Mouse (Mus musculus): ENCODE data around the gene Gm9817. TPM values are rescaled to one million over a fixed set of nuclear protein-coding genes. Genes with fewer than 3 reads are reported as not detected.

The Gm9817 gene
- total RNA-seq, 1 experiment: 8.5 TPM

DNA sequence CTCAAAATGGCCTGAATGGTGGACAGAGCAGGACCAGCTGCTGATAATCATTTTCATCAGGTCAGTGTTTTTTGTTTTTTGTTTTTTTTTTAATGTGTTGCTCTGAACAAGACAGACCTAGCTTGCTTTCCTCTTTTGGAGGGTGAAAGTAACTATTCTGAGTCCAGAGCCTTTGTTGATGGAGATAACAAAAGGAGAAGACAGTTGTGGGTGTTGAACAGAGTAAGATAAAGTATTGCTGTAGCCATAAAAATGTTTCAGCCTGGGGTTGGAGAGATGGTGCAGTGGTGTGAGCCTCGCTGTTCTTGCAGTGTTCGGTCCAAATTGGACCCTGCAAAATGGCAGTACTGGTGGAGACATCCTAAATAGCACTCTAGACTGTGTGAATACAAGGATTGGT, 2.8 kb upstream of the Gm9817 start:
- no peak for DNase-seq (ENCODE audit: low read depth, low spot score)
- Histone ChIP-seq H3K4me3 (ENCODE audit: insufficient read depth in 1 of 2, low read depth in 1 of 2, low read length in 2 of 2, poor library complexity in 1 of 2, severe bottlenecking in 1 of 2) (no peak overlapping the region), H3K4me1 (ENCODE audit: control insufficient read depth in 2 of 2, insufficient read depth in 2 of 2, low read length in 2 of 2, poor library complexity in 1 of 2) (peaks cover 2 to 3% of the 10 kb centered on the region in 2 experiments; a peak in 2 of 4 replicates), H3K27ac (ENCODE audit: insufficient read depth, low read depth, low read length, poor library complexity, severe bottlenecking) (no peak overlapping the region), H3K9ac (ENCODE audit: insufficient read depth, low read depth, low read length, poor library complexity, severe bottlenecking) (no peak overlapping the region), H3K36me3 (ENCODE audit: control insufficient read depth, insufficient read depth, low read length, poor library complexity, severe bottlenecking) (no peaks in the 10 kb centered on the region), H3K9me3 (ENCODE audit: control insufficient read depth, insufficient read depth, low read depth, low read length) (no peaks in the 10 kb centered on the region)
- in situ Hi-C loops (cut with MboI; ENCODE audit: low sequenced_read_pairs in 2 of 2, unreplicated experiment in 2 of 2): no loop called here
- TF ChIP-seq HCFC1 (IDR thresholded peaks at IDR 0.05; ENCODE audit: borderline replicate concordance, insufficient read depth, low read length) (no peak), CHD2 (IDR thresholded peaks at IDR 0.05; ENCODE audit: low read depth, low read length) (no peak), ZNF384 (IDR thresholded peaks at IDR 0.05; ENCODE audit: low read depth, low read length) (no peak), ZC3H11A (IDR thresholded peaks at IDR 0.05; ENCODE audit: borderline replicate concordance, low read depth, low read length) (no peak), MAFK (IDR thresholded peaks at IDR 0.05; ENCODE audit: insufficient read depth, low read depth, low read length) (no peak)

DNA sequence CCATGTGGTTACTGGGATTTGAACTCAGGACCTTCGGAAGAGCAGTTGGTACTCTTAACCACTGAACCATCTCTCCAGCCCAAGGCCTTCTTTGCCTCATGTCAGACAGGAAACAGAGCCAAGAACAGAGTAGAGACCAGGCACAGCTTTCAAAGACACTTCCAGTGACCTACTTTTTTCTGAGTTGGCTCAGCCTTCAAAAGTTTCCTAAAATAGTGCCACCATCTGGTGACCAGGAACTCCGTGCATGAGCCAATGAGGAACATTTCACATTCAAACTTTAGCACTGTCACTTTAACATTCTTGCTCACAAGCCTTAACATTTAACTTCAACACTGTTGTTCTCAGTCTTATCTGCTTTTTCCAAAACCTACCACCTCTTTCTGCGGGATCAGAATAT, 2.3 kb downstream of the Gm9817 start:
- no peak for DNase-seq (ENCODE audit: low read depth, low spot score)
- Histone ChIP-seq H3K36me3 (ENCODE audit: control insufficient read depth, insufficient read depth, low read length, poor library complexity, severe bottlenecking) (no peaks in the 10 kb centered on the region), H3K9me3 (ENCODE audit: control insufficient read depth, insufficient read depth, low read depth, low read length) (no peaks in the 10 kb centered on the region), H3K27ac (ENCODE audit: insufficient read depth, low read depth, low read length, poor library complexity, severe bottlenecking) (no peak overlapping the region), H3K4me1 (ENCODE audit: control insufficient read depth in 2 of 2, insufficient read depth in 2 of 2, low read length in 2 of 2, poor library complexity in 1 of 2) (peaks cover 2 to 3% of the 10 kb centered on the region in 2 experiments; a peak in 2 of 4 replicates), H3K9ac (ENCODE audit: insufficient read depth, low read depth, low read length, poor library complexity, severe bottlenecking) (no peak overlapping the region), H3K4me3 (ENCODE audit: insufficient read depth in 1 of 2, low read depth in 1 of 2, low read length in 2 of 2, poor library complexity in 1 of 2, severe bottlenecking in 1 of 2) (no peak overlapping the region)
- no peak for TF ChIP-seq MAFK (IDR thresholded peaks at IDR 0.05; ENCODE audit: insufficient read depth, low read depth, low read length)
- in situ Hi-C loops (cut with MboI; ENCODE audit: low sequenced_read_pairs in 2 of 2, unreplicated experiment in 2 of 2): no loop called here

DNA sequence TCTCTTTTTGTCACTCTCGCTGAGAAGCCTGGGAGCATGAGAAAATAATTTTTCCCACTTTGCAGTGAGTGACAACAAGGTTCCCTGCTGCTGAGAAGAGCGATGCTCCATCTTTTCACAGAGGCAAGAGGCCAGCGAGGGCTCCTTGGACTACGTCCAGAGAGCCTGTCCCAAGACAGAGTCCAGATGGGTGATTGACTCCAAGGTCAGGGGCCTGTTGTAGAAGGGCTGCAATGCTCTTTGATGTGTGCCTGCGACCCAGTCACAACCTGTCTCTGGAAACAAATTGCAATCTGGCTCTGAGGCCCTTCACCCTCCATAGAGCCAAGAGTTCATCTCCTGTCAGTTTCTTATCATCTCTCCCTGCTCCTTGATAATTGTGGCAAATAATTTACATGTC, 5.2 kb downstream of the Gm9817 start:
- no peak for TF ChIP-seq HCFC1 (IDR thresholded peaks at IDR 0.05; ENCODE audit: borderline replicate concordance, insufficient read depth, low read length)
- no peak for TF ChIP-seq CHD2 (IDR thresholded peaks at IDR 0.05; ENCODE audit: low read depth, low read length)
- no peak for TF ChIP-seq ZNF384 (IDR thresholded peaks at IDR 0.05; ENCODE audit: low read depth, low read length)
- no peak for TF ChIP-seq ZC3H11A (IDR thresholded peaks at IDR 0.05; ENCODE audit: borderline replicate concordance, low read depth, low read length)
- TF ChIP-seq MAFK (IDR thresholded peaks at IDR 0.05; ENCODE audit: insufficient read depth, low read depth, low read length): no peak
- in situ Hi-C loops (cut with MboI; ENCODE audit: low sequenced_read_pairs in 2 of 2, unreplicated experiment in 2 of 2): no loop called here
- Histone ChIP-seq H3K9me3 (ENCODE audit: control insufficient read depth, insufficient read depth, low read depth, low read length) (no peaks in the 10 kb centered on the region), H3K27ac (ENCODE audit: insufficient read depth, low read depth, low read length, poor library complexity, severe bottlenecking) (no peak overlapping the region), H3K4me3 (ENCODE audit: insufficient read depth in 1 of 2, low read depth in 1 of 2, low read length in 2 of 2, poor library complexity in 1 of 2, severe bottlenecking in 1 of 2) (no peak overlapping the region), H3K9ac (ENCODE audit: insufficient read depth, low read depth, low read length, poor library complexity, severe bottlenecking) (no peak overlapping the region), H3K4me1 (ENCODE audit: control insufficient read depth in 2 of 2, insufficient read depth in 2 of 2, low read length in 2 of 2, poor library complexity in 1 of 2) (no peaks in the 10 kb centered on the region), H3K36me3 (ENCODE audit: control insufficient read depth, insufficient read depth, low read length, poor library complexity, severe bottlenecking) (no peaks in the 10 kb centered on the region)
- no peak for DNase-seq (ENCODE audit: low read depth, low spot score)

DNA sequence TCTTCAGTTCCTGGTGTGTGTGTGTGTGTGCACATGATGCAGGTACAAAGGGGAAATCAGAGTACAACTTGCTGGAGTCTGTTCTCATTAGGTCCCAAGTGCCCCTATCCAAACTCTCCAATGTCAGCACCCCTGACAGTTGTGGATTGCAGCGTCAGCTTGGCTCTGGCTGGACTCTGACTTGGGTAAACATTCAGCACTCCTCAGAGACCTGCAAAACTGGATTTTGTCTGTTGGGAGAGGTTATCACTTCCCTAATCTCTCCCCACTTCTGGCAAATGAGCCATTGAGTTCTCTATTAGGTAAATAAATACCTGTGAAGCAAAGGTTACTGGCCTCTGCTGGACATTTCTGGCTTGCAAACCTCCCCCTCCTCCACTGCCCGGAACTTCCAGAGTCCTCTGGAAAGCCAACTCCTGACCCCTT, 10.3 kb downstream of the Gm9817 start:
- no peak for DNase-seq (ENCODE audit: low read depth, low spot score)
- H3K27ac ChIP-seq (ENCODE audit: insufficient read depth, low read depth, low read length, poor library complexity, severe bottlenecking): no peak overlapping the region
- no peak overlapping the region for H3K4me3 ChIP-seq (ENCODE audit: insufficient read depth in 1 of 2, low read depth in 1 of 2, low read length in 2 of 2, poor library complexity in 1 of 2, severe bottlenecking in 1 of 2)
- in situ Hi-C loops (cut with MboI; ENCODE audit: low sequenced_read_pairs in 2 of 2, unreplicated experiment in 2 of 2): no loop called here
- no peaks in the 10 kb centered on the region for H3K9me3 ChIP-seq (ENCODE audit: control insufficient read depth, insufficient read depth, low read depth, low read length)
- H3K4me1 ChIP-seq (ENCODE audit: control insufficient read depth in 2 of 2, insufficient read depth in 2 of 2, low read length in 2 of 2, poor library complexity in 1 of 2): peaks cover 0 to 3% of the 10 kb centered on the region in 2 experiments; a peak in 1 of 4 replicates
- no peak overlapping the region for H3K9ac ChIP-seq (ENCODE audit: insufficient read depth, low read depth, low read length, poor library complexity, severe bottlenecking)
- TF ChIP-seq ZC3H11A (IDR thresholded peaks at IDR 0.05; ENCODE audit: borderline replicate concordance, low read depth, low read length): no peak
- no peak for TF ChIP-seq ZNF384 (IDR thresholded peaks at IDR 0.05; ENCODE audit: low read depth, low read length)
- no peak for TF ChIP-seq MAFK (IDR thresholded peaks at IDR 0.05; ENCODE audit: insufficient read depth, low read depth, low read length)
- H3K36me3 ChIP-seq (ENCODE audit: control insufficient read depth, insufficient read depth, low read length, poor library complexity, severe bottlenecking): no peaks in the 10 kb centered on the region

DNA sequence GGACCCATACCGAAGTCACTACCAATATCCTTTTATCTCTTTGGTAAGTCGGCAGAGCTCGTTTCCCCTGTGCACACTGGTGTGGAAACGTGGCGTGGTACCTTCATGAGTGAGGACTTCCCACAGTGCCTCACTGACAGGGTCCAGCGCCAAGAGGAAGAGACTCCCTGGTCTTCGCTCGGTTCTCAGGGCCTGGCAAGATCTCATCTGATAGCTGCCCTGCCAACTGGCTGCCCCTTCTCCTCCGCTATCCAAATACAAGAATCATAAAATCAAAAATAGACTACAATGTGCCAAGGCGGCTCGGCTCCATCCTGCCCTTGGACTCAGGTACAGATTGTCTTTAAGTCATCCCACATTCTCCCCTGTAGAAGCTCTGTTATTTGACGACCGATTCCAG, 11.4 kb downstream of the Gm9817 start:
- no peak for TF ChIP-seq CHD2 (IDR thresholded peaks at IDR 0.05; ENCODE audit: low read depth, low read length)
- no peak for TF ChIP-seq ZC3H11A (IDR thresholded peaks at IDR 0.05; ENCODE audit: borderline replicate concordance, low read depth, low read length)
- no peak for TF ChIP-seq MAFK (IDR thresholded peaks at IDR 0.05; ENCODE audit: insufficient read depth, low read depth, low read length)
- TF ChIP-seq HCFC1 (IDR thresholded peaks at IDR 0.05; ENCODE audit: borderline replicate concordance, insufficient read depth, low read length): no peak
- TF ChIP-seq ZNF384 (IDR thresholded peaks at IDR 0.05; ENCODE audit: low read depth, low read length): no peak
- Histone ChIP-seq H3K27ac (ENCODE audit: insufficient read depth, low read depth, low read length, poor library complexity, severe bottlenecking) (no peak overlapping the region), H3K36me3 (ENCODE audit: control insufficient read depth, insufficient read depth, low read length, poor library complexity, severe bottlenecking) (no peaks in the 10 kb centered on the region)

More for the DNA sequence above, 11.4 kb downstream of the Gm9817 start:
- H3K9me3 ChIP-seq (ENCODE audit: control insufficient read depth, insufficient read depth, low read depth, low read length): no peaks in the 10 kb centered on the region
- DNase-seq (ENCODE audit: low read depth, low spot score): no peak
- H3K4me3 ChIP-seq (ENCODE audit: insufficient read depth in 1 of 2, low read depth in 1 of 2, low read length in 2 of 2, poor library complexity in 1 of 2, severe bottlenecking in 1 of 2): peak overlapping the region in 1 of 2 experiments; percentile 40; a peak in 2 of 4 replicates
- in situ Hi-C loops (cut with MboI; ENCODE audit: low sequenced_read_pairs in 2 of 2, unreplicated experiment in 2 of 2): no loop called here
- no peak overlapping the region for H3K9ac ChIP-seq (ENCODE audit: insufficient read depth, low read depth, low read length, poor library complexity, severe bottlenecking)
- peaks cover 0 to 3% of the 10 kb centered on the region in 2 experiments; a peak in 1 of 4 replicates for H3K4me1 ChIP-seq (ENCODE audit: control insufficient read depth in 2 of 2, insufficient read depth in 2 of 2, low read length in 2 of 2, poor library complexity in 1 of 2)
